In genomic region chr3:51066373-51066772, GRCm38 (mm10) we compare ENCODE assay signal across 15 mouse cellular contexts.
"Had no signal": no experiment of that assay in that cellular context is flagged by ENCODE, and none has a peak within 500 bp of the region (broad histone marks: within the 10 kb centered on the region; RNA-seq: fewer than 3 reads in every experiment).

No protein-coding gene starts in this region.

- DNase-seq: kidney, adult 8-10 months; kidney, postnatal 4 days; spleen, adult 18-20 months; thymus, adult 18-20 months; thymus, postnatal 14 days had no signal

- H3K27ac ChIP-seq: layer of hippocampus, adult 2 months; limb, embryonic 13.5 days; liver, embryonic 15.5 days; macrophage; midbrain, embryonic 15.5 days; neural tube, embryonic 12.5 days had no signal

- H3K4me3 ChIP-seq: layer of hippocampus, adult 2 months; limb, embryonic 13.5 days; liver, embryonic 15.5 days; megakaryocyte, embryonic 14.5 days; midbrain, embryonic 15.5 days; neural tube, embryonic 12.5 days had no signal

- H3K27me3 ChIP-seq: limb, embryonic 13.5 days; liver, embryonic 15.5 days; megakaryocyte, embryonic 14.5 days; midbrain, embryonic 15.5 days; neural tube, embryonic 12.5 days had no signal

- ATAC-seq: inflammation-experienced regulatory T-cells, adult 6 months; midbrain, embryonic 15.5 days had no signal

- H3K9ac ChIP-seq: limb, embryonic 13.5 days; liver, embryonic 15.5 days; midbrain, embryonic 15.5 days; neural tube, embryonic 12.5 days had no signal

- H3K4me2 ChIP-seq: limb, embryonic 13.5 days; liver, embryonic 11.5 days; liver, embryonic 15.5 days; midbrain, embryonic 11.5 days; midbrain, embryonic 15.5 days; neural tube, embryonic 12.5 days had no signal

- H3K36me3 ChIP-seq: limb, embryonic 13.5 days; liver, embryonic 15.5 days; midbrain, embryonic 15.5 days; neural tube, embryonic 12.5 days had no signal

- H3K4me1 ChIP-seq: liver, embryonic 15.5 days; midbrain, embryonic 15.5 days had no signal

- H3K9me3 ChIP-seq: limb, embryonic 13.5 days; liver, embryonic 15.5 days; megakaryocyte, embryonic 14.5 days; midbrain, embryonic 15.5 days; neural tube, embryonic 12.5 days had no signal
